Mouse (Mus musculus) layer of hippocampus, adult 18-20 months (tissue): ENCODE measurements around the gene Ppp2r5e. TPM values are rescaled to one million over a fixed set of nuclear protein-coding genes. Genes with fewer than 3 reads are reported as not detected.
"Not testable (repeated sequence)": the region's sequence is repeated elsewhere in the genome, so short reads cannot be mapped to it uniquely, and the experiment has no call there.

Experiments
- DNase-seq, 2 experiments: peaks; one replicate each; pipeline ENCODE4 v3.0.0; 2022; ENCODE audit warnings: low spot score in 2 of 2
- total RNA-seq, 2 experiments: library from RNA; stranded (reverse); gene quantifications; 2 replicates each; pipeline ENCODE4 v1.2.3; 2021

Ppp2r5e gene
- total RNA-seq, 2 experiments from 2014 or later = 79.2 to 79.8 TPM

DNA sequence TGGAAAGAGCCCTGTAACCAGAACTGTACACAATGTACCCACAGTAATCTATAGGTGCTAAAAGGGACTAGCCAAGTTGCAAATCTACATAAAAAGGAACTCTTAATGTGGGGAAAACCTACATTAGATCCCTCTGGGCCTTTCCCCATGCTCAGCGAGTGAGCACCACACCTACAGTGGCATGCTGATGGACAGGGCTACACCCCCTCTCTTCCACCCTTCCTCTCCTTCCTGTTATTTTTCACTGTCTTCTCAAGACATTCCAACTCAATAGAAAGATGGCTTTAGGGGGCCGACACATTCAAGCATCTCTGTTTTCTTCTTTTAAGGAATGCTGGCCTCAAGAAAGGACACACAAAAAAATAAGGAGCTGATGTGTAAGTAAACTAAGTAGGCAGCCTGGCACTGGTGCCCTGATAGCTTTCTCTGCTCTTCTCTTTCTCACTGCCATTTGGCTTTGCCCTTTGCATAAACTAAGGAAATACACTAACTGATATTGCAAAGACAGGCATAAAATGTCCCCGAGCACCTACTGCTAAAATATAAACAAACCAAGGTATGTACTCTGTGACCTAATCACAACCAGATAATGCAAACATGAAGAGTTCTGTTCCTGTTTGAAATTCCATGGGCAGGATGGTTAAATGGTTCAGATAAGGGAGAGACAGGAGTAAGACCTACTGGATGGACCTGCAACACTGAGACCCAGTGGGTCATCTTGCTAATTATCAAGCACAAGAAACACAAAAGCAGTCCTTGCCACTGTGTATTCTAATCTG, 103.3 kb downstream of the Ppp2r5e start:
- no peak for DNase-seq

DNA sequence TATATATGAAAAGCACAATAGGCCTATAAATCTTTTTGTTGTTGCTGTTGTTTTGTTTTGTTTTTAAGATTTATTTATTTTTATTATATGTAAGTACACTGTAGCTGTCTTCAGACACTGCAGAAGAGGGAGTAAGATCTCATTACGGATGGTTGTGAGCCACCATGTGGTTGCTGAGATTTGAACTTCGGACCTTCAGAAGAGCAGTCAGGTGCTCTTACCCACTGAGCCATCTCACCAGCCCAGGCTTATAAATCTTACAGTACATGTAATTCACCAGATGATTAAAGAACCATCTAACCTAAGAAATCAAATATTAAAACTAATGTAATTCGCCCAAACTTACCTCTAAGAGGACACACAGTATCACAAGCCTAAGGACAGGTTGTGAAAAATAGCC, 103.9 kb downstream of the Ppp2r5e start:
- not testable (repeated sequence) for DNase-seq

- no peak for DNase-seq
Measured at GRCm38 (mm10) chr12:75487500-75487899, 108.5 kb downstream of the Ppp2r5e start.

GRCm38 (mm10) chr12:75486568-75487286, 109.3 kb downstream of the Ppp2r5e start:
- no peak for DNase-seq

GRCm38 (mm10) chr12:75482781-75483180, 113.3 kb downstream of the Ppp2r5e start:
- no peak for DNase-seq

DNA sequence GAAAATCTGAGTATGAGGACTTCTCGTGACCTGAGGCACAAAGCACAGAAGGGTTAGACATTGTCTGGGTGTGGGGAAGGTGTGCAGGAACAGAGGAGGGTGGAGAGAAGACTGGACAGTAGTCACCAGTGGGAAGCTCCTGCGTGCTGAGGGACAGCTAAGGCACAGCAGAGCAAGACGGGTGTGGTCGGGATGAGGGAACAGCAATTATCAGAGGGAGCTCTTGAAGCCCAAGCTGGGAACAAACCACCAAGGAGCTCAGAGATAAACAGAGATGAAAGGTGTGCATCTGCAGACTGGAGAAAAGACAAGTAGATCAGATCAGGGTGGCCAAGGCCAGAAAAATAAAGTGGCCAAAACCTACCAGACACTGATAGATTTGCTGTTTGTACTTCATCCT, 114.0 kb downstream of the Ppp2r5e start:
- no peak for DNase-seq

GRCm38 (mm10) chr12:75480031-75480430, 116.0 kb downstream of the Ppp2r5e start:
- no peak for DNase-seq

DNA sequence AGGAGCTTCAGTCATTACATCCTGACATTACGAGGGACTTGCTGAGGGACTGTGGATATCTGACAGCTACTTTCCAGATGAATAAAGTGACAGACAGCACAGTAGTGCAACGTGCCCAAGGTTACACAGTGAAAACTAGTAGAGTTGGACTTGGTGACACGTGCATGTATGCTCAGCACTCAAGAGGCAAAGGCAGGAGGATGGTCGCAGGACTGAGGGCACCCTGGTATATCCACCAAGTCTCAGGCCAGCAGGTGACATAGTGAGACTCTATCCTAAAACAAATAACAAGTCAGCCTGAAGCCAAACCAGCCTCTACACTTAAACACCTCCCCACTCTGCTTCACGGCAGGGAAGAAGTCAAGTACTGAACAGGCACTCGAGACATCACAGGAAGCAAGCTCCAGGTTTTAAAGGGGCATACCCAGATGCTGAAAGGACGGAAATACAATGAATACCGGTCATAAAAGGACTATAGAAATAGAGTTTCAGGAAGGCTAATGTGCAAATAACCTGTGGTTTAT, 116.6 kb downstream of the Ppp2r5e start:
- DNase-seq = no peak

- no peak for DNase-seq
Measured at GRCm38 (mm10) chr12:75478596-75478995, 117.4 kb downstream of the Ppp2r5e start.

GRCm38 (mm10) chr12:75478117-75478516, 117.9 kb downstream of the Ppp2r5e start:
- peak in 1 of 2 experiments; percentile 25 for DNase-seq

- DNase-seq = no peak
Measured at GRCm38 (mm10) chr12:75473021-75473420, 123.0 kb downstream of the Ppp2r5e start.

DNA sequence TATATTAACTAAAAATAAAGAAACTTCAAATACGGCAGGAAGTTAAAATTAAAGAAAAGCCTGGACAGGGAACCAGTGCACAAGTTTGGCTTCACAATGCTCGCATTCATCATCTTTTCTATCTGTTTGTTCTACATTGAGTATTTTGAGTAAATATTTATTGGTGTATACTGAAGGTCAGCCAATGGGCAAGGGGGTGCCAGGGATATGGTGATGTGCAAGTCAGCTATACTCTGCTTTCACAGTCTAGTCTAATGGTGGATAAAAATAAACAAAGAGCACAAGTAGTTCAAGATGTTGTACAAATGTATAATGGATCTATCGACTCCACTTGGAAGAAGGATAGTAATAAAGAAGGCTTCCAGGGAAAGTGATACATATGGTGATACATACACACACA, 123.9 kb downstream of the Ppp2r5e start:
- DNase-seq = no peak

DNA sequence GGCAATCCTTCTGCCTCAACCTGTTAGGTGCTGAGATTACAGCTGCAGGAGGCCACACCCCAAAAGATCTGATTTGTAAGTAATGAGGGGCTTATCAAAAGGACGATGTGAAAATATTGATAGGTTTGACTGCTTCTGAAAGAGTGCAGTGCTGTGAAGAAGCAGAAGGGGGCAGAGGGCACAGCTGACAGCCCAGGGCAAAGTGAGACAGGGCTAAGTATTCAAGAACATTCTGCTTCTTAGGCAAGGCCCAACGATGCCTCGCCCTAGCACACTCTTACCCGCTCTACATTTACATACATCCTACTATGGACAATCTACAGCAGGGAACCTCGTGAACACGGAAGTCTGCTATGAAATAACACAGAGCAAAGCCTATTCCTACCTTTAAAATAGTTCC, 128.2 kb downstream of the Ppp2r5e start:
- no peak for DNase-seq

DNA sequence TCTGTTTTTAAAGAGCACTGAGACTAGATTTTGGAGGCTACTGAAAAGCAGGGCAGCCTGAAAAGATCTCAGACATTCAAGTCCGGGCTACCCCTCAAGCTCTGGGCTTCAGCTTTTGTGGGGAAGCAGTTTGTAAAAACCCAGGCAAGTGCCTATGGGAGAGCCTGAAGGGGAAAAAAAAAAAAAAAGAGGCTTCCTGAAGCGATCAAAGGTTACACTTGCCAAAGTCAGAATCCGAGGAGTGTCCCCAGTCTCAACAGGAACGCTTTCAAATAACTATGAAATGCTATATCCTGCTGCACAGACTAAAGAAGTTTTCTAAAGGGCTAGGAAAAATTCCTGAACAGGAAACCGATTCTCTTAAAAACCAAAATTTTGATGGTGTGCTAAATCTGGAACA, 128.9 kb downstream of the Ppp2r5e start:
- no peak for DNase-seq

DNA sequence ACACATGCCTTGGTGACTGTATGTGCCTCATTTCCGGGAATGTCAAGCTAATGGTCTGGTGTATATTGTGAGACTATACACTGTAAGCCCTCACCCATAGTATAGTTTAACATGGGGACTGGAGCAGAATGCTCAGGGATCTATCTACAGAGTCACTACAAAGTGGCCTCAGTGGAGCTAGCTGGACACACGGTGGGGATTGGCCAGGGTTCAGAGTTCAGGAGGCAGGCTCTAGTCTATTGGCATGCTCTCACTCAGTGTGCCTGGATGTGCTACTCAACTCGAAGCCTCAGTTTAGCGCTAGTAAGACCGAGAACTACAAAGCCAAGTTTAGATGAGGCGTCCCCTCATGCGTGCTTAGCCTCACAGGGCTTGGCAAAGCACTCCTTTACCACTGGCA, 129.8 kb downstream of the Ppp2r5e start:
- DNase-seq = no peak

DNA sequence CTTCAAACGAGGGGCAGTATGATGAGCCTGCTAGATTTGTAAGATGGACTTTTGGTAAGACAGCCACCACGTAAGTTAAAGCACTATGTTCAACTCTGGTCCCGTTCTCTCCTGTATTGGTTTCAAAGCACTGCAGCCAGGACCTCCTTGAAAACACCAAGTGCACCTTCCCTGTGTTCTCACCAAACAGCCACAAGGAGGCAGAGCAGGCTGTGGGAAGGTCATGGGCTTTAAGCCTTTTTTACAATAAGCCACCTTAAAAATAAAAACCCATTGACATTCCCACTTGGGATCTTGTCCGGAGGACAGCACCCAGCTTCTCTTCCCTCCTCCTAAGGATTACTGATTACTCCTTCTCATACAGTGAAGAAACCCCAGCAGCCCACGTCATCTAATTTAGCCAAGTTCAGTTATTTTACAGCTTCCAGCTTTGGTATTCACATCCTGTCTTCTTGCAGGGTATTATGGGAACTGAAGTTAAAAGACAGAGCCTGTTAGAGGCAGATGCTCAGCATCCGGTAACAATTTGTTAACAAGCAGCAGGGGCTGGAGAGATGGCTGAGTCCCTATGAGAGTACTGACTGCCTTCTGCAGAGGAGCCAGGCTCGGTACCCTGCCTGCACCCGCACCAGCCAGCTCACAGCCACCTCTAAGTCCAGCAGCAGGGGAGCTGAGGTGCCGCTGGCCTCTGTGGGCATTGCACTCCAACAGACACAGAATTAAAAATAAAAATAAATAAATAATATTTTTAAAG, 131.9 kb downstream of the Ppp2r5e start:
- DNase-seq = peak; percentile 29 to 66

- DNase-seq = no peak
Measured at GRCm38 (mm10) chr12:75460561-75460960, 135.5 kb downstream of the Ppp2r5e start.

DNA sequence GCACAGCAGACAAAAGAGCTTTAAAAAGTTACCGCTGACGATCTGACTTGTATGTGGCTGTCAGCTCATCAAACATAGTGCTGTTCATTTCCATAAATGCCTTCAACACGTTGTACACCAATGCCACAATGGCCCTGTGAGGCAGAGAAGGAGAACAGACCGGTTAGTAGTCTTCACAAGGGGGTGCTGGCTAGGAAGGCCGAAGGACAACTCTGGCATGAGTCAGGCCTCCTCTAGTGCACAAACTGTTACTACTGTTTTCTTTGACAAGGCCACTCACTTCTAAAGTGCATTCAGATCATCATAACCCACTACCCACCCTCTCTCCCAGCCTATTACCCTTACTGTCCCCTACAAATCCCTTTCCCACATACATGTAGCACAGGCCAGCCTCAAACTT, 136.4 kb downstream of the Ppp2r5e start:
- DNase-seq = no peak

- DNase-seq = no peak
Measured at GRCm38 (mm10) chr12:75453441-75453840, 142.6 kb downstream of the Ppp2r5e start.

- DNase-seq = no peak
Measured at GRCm38 (mm10) chr12:75453027-75453426, 143.0 kb downstream of the Ppp2r5e start.

DNA sequence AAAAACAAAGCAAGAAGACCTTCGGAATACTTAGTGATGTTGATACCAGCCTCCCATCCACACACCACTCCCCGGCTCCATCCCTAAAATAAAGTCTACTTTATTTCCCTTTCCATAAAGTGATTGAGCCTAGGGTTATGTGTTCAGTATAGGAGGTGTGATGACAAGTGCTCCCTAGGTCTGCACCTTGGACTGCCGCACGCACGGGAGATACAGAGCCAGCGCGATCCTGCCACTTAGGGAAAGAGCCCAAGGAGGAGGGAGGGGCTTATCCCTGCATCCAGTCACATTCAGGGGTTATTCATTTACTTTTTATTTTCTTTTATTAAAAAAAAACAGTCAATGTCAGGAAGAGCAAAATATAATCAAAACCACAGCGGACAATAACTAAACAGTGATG, 145.5 kb downstream of the Ppp2r5e start:
- DNase-seq = no peak

DNA sequence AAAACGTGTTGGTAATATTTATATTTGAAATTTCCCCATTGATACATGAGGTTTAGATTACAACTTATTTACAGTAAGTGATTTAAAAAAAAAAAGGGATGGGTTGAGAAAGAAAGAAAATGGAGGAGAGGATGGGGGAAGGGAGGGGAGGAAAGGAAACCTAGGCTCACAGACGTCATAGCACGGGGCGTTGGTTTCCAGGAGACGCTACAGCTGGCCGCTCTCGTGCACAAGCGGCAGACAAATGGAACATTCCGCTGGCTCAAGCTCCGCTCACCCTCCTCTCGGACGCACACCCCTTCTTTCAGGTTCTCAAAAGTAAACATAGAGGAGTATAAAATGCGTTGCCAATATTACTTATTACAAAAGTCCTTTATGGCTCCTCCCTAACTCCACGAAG, 146.0 kb downstream of the Ppp2r5e start:
- DNase-seq = no peak
